Mouse (Mus musculus) lung, postnatal 25 days (tissue): ENCODE results near the gene Zbtb38.
A peak's percentile ranks its signal among the peaks of the same experiment; 100 is the strongest.

Source experiments
- DNase-seq: peaks from one replicate; pipeline ENCODE4 v3.0.0; 2022; ENCODE audit warnings: low spot score

The Zbtb38 gene

GRCm38 (mm10) chr9:96752603-96753114, at the start of gene Zbtb38:
TSS of gene Zbtb38 (minus strand) at chr9:96752831.
- peak; percentile 91 for DNase-seq

- DNase-seq, result no peak
Measured at GRCm38 (mm10) chr9:96800131-96800825, 47.6 kb upstream of the Zbtb38 start.

- DNase-seq, result peak; percentile 5
Measured at GRCm38 (mm10) chr9:96797311-96797710, 44.7 kb upstream of the Zbtb38 start.

GRCm38 (mm10) chr9:96795399-96795928, 42.8 kb upstream of the Zbtb38 start:
- DNase-seq, result no peak

GRCm38 (mm10) chr9:96794601-96795000, 42.0 kb upstream of the Zbtb38 start:
- no peak for DNase-seq

GRCm38 (mm10) chr9:96792543-96792942, 39.9 kb upstream of the Zbtb38 start:
- DNase-seq, result no peak

GRCm38 (mm10) chr9:96790389-96791007, 37.9 kb upstream of the Zbtb38 start:
- DNase-seq, result no peak

- DNase-seq, result no peak
Measured at GRCm38 (mm10) chr9:96789906-96790305, 37.3 kb upstream of the Zbtb38 start.

GRCm38 (mm10) chr9:96787797-96788196, 35.2 kb upstream of the Zbtb38 start:
- no peak for DNase-seq

- DNase-seq, result peak; percentile 12
Measured at GRCm38 (mm10) chr9:96785871-96786342, 33.3 kb upstream of the Zbtb38 start.

- no peak for DNase-seq
Measured at GRCm38 (mm10) chr9:96785187-96785586, 32.6 kb upstream of the Zbtb38 start.

GRCm38 (mm10) chr9:96783667-96784066, 31.0 kb upstream of the Zbtb38 start:
- no peak for DNase-seq

- DNase-seq, result no peak
Measured at GRCm38 (mm10) chr9:96783258-96783657, 30.6 kb upstream of the Zbtb38 start.

GRCm38 (mm10) chr9:96782062-96782461, 29.4 kb upstream of the Zbtb38 start:
- no peak for DNase-seq

- no peak for DNase-seq
Measured at GRCm38 (mm10) chr9:96773146-96773545, 20.5 kb upstream of the Zbtb38 start.

- DNase-seq, result no peak
Measured at GRCm38 (mm10) chr9:96770443-96770842, 17.8 kb upstream of the Zbtb38 start.

GRCm38 (mm10) chr9:96769651-96770050, 17.0 kb upstream of the Zbtb38 start:
- no peak for DNase-seq

GRCm38 (mm10) chr9:96767874-96768273, 15.2 kb upstream of the Zbtb38 start:
- DNase-seq, result no peak

GRCm38 (mm10) chr9:96766078-96766477, 13.4 kb upstream of the Zbtb38 start:
- DNase-seq, result no peak

GRCm38 (mm10) chr9:96765410-96765809, 12.8 kb upstream of the Zbtb38 start:
- DNase-seq, result no peak

GRCm38 (mm10) chr9:96763847-96764631, 11.4 kb upstream of the Zbtb38 start:
- no peak for DNase-seq

GRCm38 (mm10) chr9:96763025-96763424, 10.4 kb upstream of the Zbtb38 start:
- DNase-seq, result no peak
